22 mouse cellular contexts compared by ENCODE assay signal in the genomic region with DNA sequence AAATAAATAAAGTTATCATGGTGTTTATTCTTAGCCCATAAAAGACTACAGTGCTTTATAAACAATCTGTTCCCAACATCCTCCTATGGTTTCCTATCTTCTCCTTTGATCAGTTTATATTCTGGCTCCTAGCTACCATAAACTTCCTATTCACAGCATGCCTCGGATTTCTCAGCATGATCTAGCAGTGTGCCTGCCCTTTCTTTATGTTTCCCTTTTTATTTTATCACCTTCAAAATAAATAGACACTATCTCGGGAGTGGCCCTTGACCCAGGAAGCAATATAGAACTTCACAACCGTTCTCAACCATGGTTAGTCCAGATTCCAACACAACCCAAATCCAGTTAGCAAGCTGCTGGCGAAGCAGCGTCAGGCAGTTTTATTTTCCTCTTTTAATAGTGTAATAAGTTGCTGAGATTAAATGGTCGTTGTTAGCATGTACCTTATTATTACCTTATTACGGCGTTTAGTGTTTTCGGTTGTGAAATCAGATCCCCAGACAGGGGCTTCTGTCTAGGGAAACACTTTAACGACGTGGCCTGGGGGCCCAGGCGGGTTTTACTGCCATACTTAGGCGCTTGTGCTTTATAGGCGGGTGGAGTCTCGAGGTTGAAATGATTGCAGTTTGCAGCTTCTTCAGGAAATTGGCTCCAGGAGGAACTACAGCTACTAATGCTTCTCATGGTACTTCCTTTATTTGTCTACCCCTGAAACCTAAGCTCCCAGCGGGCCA. TPM values are rescaled to one million over a fixed set of nuclear protein-coding genes. Genes with fewer than 3 reads are reported as not detected.
A peak's percentile ranks its signal among the peaks of the same experiment; 100 is the strongest.
DNase-seq lines count a peak whose midpoint lies in the region; ATAC-seq and TF ChIP-seq lines count a peak whose summit lies in the region.
"Had no signal": no experiment of that assay in that cellular context is flagged by ENCODE, and none has a peak within 500 bp of the region (broad histone marks: within the 10 kb centered on the region; RNA-seq: fewer than 3 reads in every experiment).

No protein-coding gene starts in this region.

- ATAC-seq in lung, embryonic 14.5 days (ENCODE audit: insufficient read depth), result peak; percentile 77
- peak; percentile 94 for ATAC-seq in intestine, embryonic 16.5 days
- peak; percentile 79 for ATAC-seq in neural tube, embryonic 13.5 days (ENCODE audit: low read depth)
- no peak for ATAC-seq in liver, postnatal 0 days
- ATAC-seq: forebrain, embryonic 15.5 days had no signal

- no peak overlapping the region for H3K27ac ChIP-seq in lung, embryonic 14.5 days (ENCODE audit: low read depth)
- no peak overlapping the region for H3K27ac ChIP-seq in embryonic facial prominence, embryonic 10.5 days (replicated peaks)
- peak overlapping the region; percentile 83 for H3K27ac ChIP-seq in intestine, embryonic 16.5 days (ENCODE audit: low read length)
- H3K27ac ChIP-seq in neural tube, embryonic 13.5 days (replicated peaks), result 0 out of 2 replicates have a peak overlapping the region, but pooled peaks have one; percentile 33
- H3K27ac ChIP-seq in liver, postnatal 0 days (ENCODE audit: low read depth), result no peak overlapping the region
- H3K27ac ChIP-seq: forebrain, embryonic 15.5 days; heart, embryonic 10.5 days had no signal

- no peak overlapping the region for H3K4me2 ChIP-seq in lung, embryonic 14.5 days
- peak overlapping the region; percentile 11; the same call in 1 of the 2 replicates for H3K4me2 ChIP-seq in intestine, embryonic 16.5 days (ENCODE audit: low read depth, low read length)
- peak overlapping the region; percentile 40 for H3K4me2 ChIP-seq in neural tube, embryonic 13.5 days
- H3K4me2 ChIP-seq in liver, postnatal 0 days (ENCODE audit: low read depth, low read length), result no peak overlapping the region
- H3K4me2 ChIP-seq: forebrain, embryonic 15.5 days had no signal

- H3K9ac ChIP-seq in lung, embryonic 14.5 days, result no peak overlapping the region
- no peak overlapping the region for H3K9ac ChIP-seq in intestine, embryonic 16.5 days (ENCODE audit: low read depth, low read length)
- no peak overlapping the region; the same call in 1 of the 2 replicates for H3K9ac ChIP-seq in neural tube, embryonic 13.5 days
- no peak overlapping the region for H3K9ac ChIP-seq in liver, postnatal 0 days (replicated peaks)
- H3K9ac ChIP-seq: forebrain, embryonic 15.5 days had no signal

- peaks cover 11% of the 10 kb centered on the region; the same call in 1 of the 2 replicates for H3K27me3 ChIP-seq in lung, embryonic 14.5 days (ENCODE audit: insufficient read depth, low read length)
- no peaks in the 10 kb centered on the region for H3K27me3 ChIP-seq in embryonic facial prominence, embryonic 10.5 days (replicated peaks; ENCODE audit: low read depth, poor library complexity, severe bottlenecking)
- H3K27me3 ChIP-seq in intestine, embryonic 16.5 days (replicated peaks; ENCODE audit: control insufficient read depth, insufficient read depth, low read length), result no peaks in the 10 kb centered on the region
- no peaks in the 10 kb centered on the region for H3K27me3 ChIP-seq in neural tube, embryonic 13.5 days
- H3K27me3 ChIP-seq in liver, postnatal 0 days (ENCODE audit: insufficient read depth, low read length), result no peaks in the 10 kb centered on the region
- H3K27me3 ChIP-seq: forebrain, embryonic 15.5 days had no signal

- WGBS in lung, embryonic 14.5 days, result 40% methylated on average over 16 of the region's 16 CpGs
- 52% methylated on average over 16 of the region's 16 CpGs for WGBS in embryonic facial prominence, embryonic 10.5 days
- WGBS in intestine, embryonic 16.5 days, result 30% methylated on average over 16 of the region's 16 CpGs
- WGBS in neural tube, embryonic 13.5 days, result 16% methylated on average over 16 of the region's 16 CpGs
- WGBS in liver, postnatal 0 days (ENCODE audit: insufficient replicate concordance), result 31% methylated on average over 16 of the region's 16 CpGs

- H3K4me3 ChIP-seq in lung, embryonic 14.5 days (ENCODE audit: low read depth, low read length), result no peak overlapping the region
- no peak overlapping the region for H3K4me3 ChIP-seq in embryonic facial prominence, embryonic 10.5 days
- no peak overlapping the region for H3K4me3 ChIP-seq in intestine, embryonic 16.5 days (ENCODE audit: low read length)
- no peak overlapping the region for H3K4me3 ChIP-seq in neural tube, embryonic 13.5 days
- H3K4me3 ChIP-seq in liver, postnatal 0 days (ENCODE audit: low read depth, low read length), result no peak overlapping the region
- H3K4me3 ChIP-seq: forebrain, embryonic 15.5 days; heart, embryonic 10.5 days had no signal

- DNase-seq in lung, embryonic 14.5 days, result peak; percentile 44
- DNase-seq in lung, postnatal 36 days, result no peak
- peak; percentile 38 for DNase-seq in embryonic facial prominence, embryonic 10.5 days (ENCODE audit: low spot score)
- no peak for DNase-seq in gastrocnemius, adult 8-10 months (ENCODE audit: low spot score in 2 of 2)
- no peak for DNase-seq in liver, postnatal 0 days
- no peak for DNase-seq in layer of hippocampus, adult 9-11 months
- DNase-seq: adrenal gland, adult 8-10 months; B cell, adult 2 months; cerebellum, adult 9-11 months; gastrocnemius, postnatal 14 days; heart, postnatal 36 days; kidney, adult 2 months; midbrain, embryonic 14.5 days had no signal

- no peaks in the 10 kb centered on the region for H3K36me3 ChIP-seq in lung, embryonic 14.5 days (ENCODE audit: insufficient read depth)
- H3K36me3 ChIP-seq in embryonic facial prominence, embryonic 10.5 days (replicated peaks), result no peaks in the 10 kb centered on the region
- H3K36me3 ChIP-seq in intestine, embryonic 16.5 days (ENCODE audit: control insufficient read depth, insufficient read depth, low read length), result no peaks in the 10 kb centered on the region
- no peaks in the 10 kb centered on the region for H3K36me3 ChIP-seq in neural tube, embryonic 13.5 days
- H3K36me3 ChIP-seq in liver, postnatal 0 days (replicated peaks; ENCODE audit: insufficient read depth, low read length), result no peaks in the 10 kb centered on the region
- H3K36me3 ChIP-seq: forebrain, embryonic 15.5 days; heart, embryonic 10.5 days had no signal

- peaks cover 2% of the 10 kb centered on the region; the same call in 1 of the 2 replicates for H3K4me1 ChIP-seq in lung, embryonic 14.5 days (ENCODE audit: insufficient read depth)
- peaks cover 31% of the 10 kb centered on the region for H3K4me1 ChIP-seq in embryonic facial prominence, embryonic 10.5 days
- peaks cover 2% of the 10 kb centered on the region; the same call in 1 of the 2 replicates for H3K4me1 ChIP-seq in intestine, embryonic 16.5 days (ENCODE audit: control insufficient read depth, insufficient read depth, low read length)
- peaks cover 13% of the 10 kb centered on the region for H3K4me1 ChIP-seq in neural tube, embryonic 13.5 days (replicated peaks)
- no peaks in the 10 kb centered on the region for H3K4me1 ChIP-seq in liver, postnatal 0 days (ENCODE audit: insufficient read depth)
- H3K4me1 ChIP-seq: forebrain, embryonic 15.5 days; heart, embryonic 10.5 days had no signal

- no peak for TF ChIP-seq EP300 in liver, postnatal 0 days (IDR thresholded peaks at IDR 0.05; ENCODE audit: low read depth)

- no peak for TF ChIP-seq CTCF in lung, embryonic 14.5 days (IDR thresholded peaks at IDR 0.05; ENCODE audit: low read depth)
- TF ChIP-seq CTCF in liver, postnatal 0 days (IDR thresholded peaks at IDR 0.05; ENCODE audit: low read depth), result no peak

- H3K9me3 ChIP-seq in lung, embryonic 14.5 days (ENCODE audit: low read depth, low read length), result no peaks in the 10 kb centered on the region
- no peaks in the 10 kb centered on the region for H3K9me3 ChIP-seq in embryonic facial prominence, embryonic 10.5 days
- no peaks in the 10 kb centered on the region for H3K9me3 ChIP-seq in intestine, embryonic 16.5 days (ENCODE audit: control insufficient read depth, low read length)
- no peaks in the 10 kb centered on the region for H3K9me3 ChIP-seq in neural tube, embryonic 13.5 days
- H3K9me3 ChIP-seq in liver, postnatal 0 days (ENCODE audit: low read length), result no peaks in the 10 kb centered on the region
- H3K9me3 ChIP-seq: forebrain, embryonic 15.5 days; heart, embryonic 10.5 days had no signal

RNA-seq across cellular contexts. Expression of gene Krtap24-1, which starts 12.4 kb away (rescaled TPM):
- not detected in 2 replicates for polyA plus RNA-seq in lung, embryonic 14.5 days (2014; fragmentation: Nextera tagmentation; extraction: Ambion mirVana)
- not detected in 2 replicates for polyA plus RNA-seq in embryonic facial prominence, embryonic 10.5 days (2016; fragmentation: Nextera tagmentation; extraction: Ambion mirVana)
- polyA plus RNA-seq in intestine, embryonic 16.5 days (2015; fragmentation: Nextera tagmentation; extraction: Ambion mirVana), result not detected in 2 replicates
- not detected in 2 replicates for polyA plus RNA-seq in neural tube, embryonic 13.5 days (2015; fragmentation: Nextera tagmentation; extraction: Ambion mirVana)
- not detected for total RNA-seq in gastrocnemius, adult 8-10 months (2022)
- polyA plus RNA-seq in liver, postnatal 0 days (2015; fragmentation: Nextera tagmentation; extraction: Ambion mirVana), result not detected in 2 replicates
- total RNA-seq: adrenal gland, adult 8-10 months; gastrocnemius, postnatal 14 days; heart, postnatal 36 days; layer of hippocampus, postnatal 14 days; left cerebral cortex, postnatal 25 days had no signal
- polyA plus RNA-seq: forebrain, embryonic 15.5 days; heart, embryonic 10.5 days; kidney, adult 2 months; liver, embryonic 16.5 days; midbrain, embryonic 14.5 days; neural tube, embryonic 11.5 days; spleen, adult 2 months had no signal

RNA-seq across cellular contexts. Expression of gene 2310079G19Rik, which starts 27.8 kb away (rescaled TPM):
- polyA plus RNA-seq in lung, embryonic 14.5 days (2014; fragmentation: Nextera tagmentation; extraction: Ambion mirVana), result not detected in 2 replicates
- polyA plus RNA-seq in embryonic facial prominence, embryonic 10.5 days (2016; fragmentation: Nextera tagmentation; extraction: Ambion mirVana), result not detected in 2 replicates
- polyA plus RNA-seq in intestine, embryonic 16.5 days (2015; fragmentation: Nextera tagmentation; extraction: Ambion mirVana), result not detected in 2 replicates
- not detected in 2 replicates for polyA plus RNA-seq in neural tube, embryonic 13.5 days (2015; fragmentation: Nextera tagmentation; extraction: Ambion mirVana)
- total RNA-seq in gastrocnemius, adult 8-10 months (2022), result under 1 TPM in 3 of 4 experiments, not detected in 1; 0.35 to 0.75 (median 0.58) TPM
- not detected in 2 replicates for polyA plus RNA-seq in liver, postnatal 0 days (2015; fragmentation: Nextera tagmentation; extraction: Ambion mirVana)
- total RNA-seq: adrenal gland, adult 8-10 months; gastrocnemius, postnatal 14 days; heart, postnatal 36 days; layer of hippocampus, postnatal 14 days; left cerebral cortex, postnatal 25 days had no signal
- polyA plus RNA-seq: forebrain, embryonic 15.5 days; heart, embryonic 10.5 days; kidney, adult 2 months; liver, embryonic 16.5 days; midbrain, embryonic 14.5 days; neural tube, embryonic 11.5 days; spleen, adult 2 months had no signal

RNA-seq across cellular contexts. Expression of gene Cldn8, which starts 36.7 kb away (rescaled TPM):
- 2.3 and 2.7 TPM in 2 replicates for polyA plus RNA-seq in lung, embryonic 14.5 days (2014; fragmentation: Nextera tagmentation; extraction: Ambion mirVana)
- polyA plus RNA-seq in embryonic facial prominence, embryonic 10.5 days (2016; fragmentation: Nextera tagmentation; extraction: Ambion mirVana), result 4.2 TPM in 2 replicates
- 107 and 111 TPM in 2 replicates for polyA plus RNA-seq in intestine, embryonic 16.5 days (2015; fragmentation: Nextera tagmentation; extraction: Ambion mirVana)
- 0.44 TPM in 1 of 2 replicates, not detected in the other for polyA plus RNA-seq in neural tube, embryonic 13.5 days (2015; fragmentation: Nextera tagmentation; extraction: Ambion mirVana)
- total RNA-seq in gastrocnemius, adult 8-10 months (2022), result not detected
- 0.09 and 0.13 TPM in 2 replicates for polyA plus RNA-seq in liver, postnatal 0 days (2015; fragmentation: Nextera tagmentation; extraction: Ambion mirVana)
- total RNA-seq: adrenal gland, adult 8-10 months; gastrocnemius, postnatal 14 days; heart, postnatal 36 days; layer of hippocampus, postnatal 14 days; left cerebral cortex, postnatal 25 days had no signal
- polyA plus RNA-seq: forebrain, embryonic 15.5 days; midbrain, embryonic 14.5 days had no signal

RNA-seq across cellular contexts. Expression of gene Krtap26-1, which starts 47.9 kb away (rescaled TPM):
- not detected in 2 replicates for polyA plus RNA-seq in lung, embryonic 14.5 days (2014; fragmentation: Nextera tagmentation; extraction: Ambion mirVana)
- polyA plus RNA-seq in embryonic facial prominence, embryonic 10.5 days (2016; fragmentation: Nextera tagmentation; extraction: Ambion mirVana), result not detected in 2 replicates
- polyA plus RNA-seq in intestine, embryonic 16.5 days (2015; fragmentation: Nextera tagmentation; extraction: Ambion mirVana), result 0.28 TPM in 1 of 2 replicates, not detected in the other
- not detected in 2 replicates for polyA plus RNA-seq in neural tube, embryonic 13.5 days (2015; fragmentation: Nextera tagmentation; extraction: Ambion mirVana)
- not detected for total RNA-seq in gastrocnemius, adult 8-10 months (2022)
- polyA plus RNA-seq in liver, postnatal 0 days (2015; fragmentation: Nextera tagmentation; extraction: Ambion mirVana), result not detected in 2 replicates
- total RNA-seq: adrenal gland, adult 8-10 months; gastrocnemius, postnatal 14 days; heart, postnatal 36 days; layer of hippocampus, postnatal 14 days; left cerebral cortex, postnatal 25 days had no signal
- polyA plus RNA-seq: forebrain, embryonic 15.5 days; heart, embryonic 10.5 days; kidney, adult 2 months; liver, embryonic 16.5 days; midbrain, embryonic 14.5 days; neural tube, embryonic 11.5 days; spleen, adult 2 months had no signal

Comparison
In these comparisons a context has a peak if more than half of its experiments do, and no peak if none do; other contexts are left out.
1. DNase-seq: peak in lung, embryonic 14.5 days (single experiment) and embryonic facial prominence, embryonic 10.5 days (single experiment); none in lung, postnatal 36 days (single experiment), gastrocnemius, adult 8-10 months (0 of 2), liver, postnatal 0 days (single experiment) and layer of hippocampus, adult 9-11 months (single experiment).
2. H3K27ac ChIP-seq: peak in intestine, embryonic 16.5 days (single experiment) and neural tube, embryonic 13.5 days (single experiment); none in lung, embryonic 14.5 days (single experiment), embryonic facial prominence, embryonic 10.5 days (single experiment) and liver, postnatal 0 days (single experiment).
3. H3K4me2 ChIP-seq: peak in intestine, embryonic 16.5 days (single experiment) and neural tube, embryonic 13.5 days (single experiment); none in lung, embryonic 14.5 days (single experiment) and liver, postnatal 0 days (single experiment).
4. RNA of gene Cldn8, which starts 36.7 kb away (polyA plus RNA-seq): 107 to 111 TPM in intestine, embryonic 16.5 days; 4.2 TPM in embryonic facial prominence, embryonic 10.5 days, 2.3 to 2.7 TPM in lung, embryonic 14.5 days, 0.09 to 0.13 TPM in liver, postnatal 0 days and 0.44 TPM in neural tube, embryonic 13.5 days; every median in the first group is over 10 times any median in the second.